Mouse (Mus musculus) urinary bladder, adult 18-20 months (tissue): ENCODE measurements around the gene Gm49325.
A peak's percentile ranks its signal among the peaks of the same experiment; 100 is the strongest.

Experiments used
- DNase-seq, 2 experiments: peaks; one replicate each; pipeline ENCODE4 v3.0.0; 2022; ENCODE audit warnings: low spot score in 2 of 2, mixed read lengths in 2 of 2

Gm49325 gene

DNA sequence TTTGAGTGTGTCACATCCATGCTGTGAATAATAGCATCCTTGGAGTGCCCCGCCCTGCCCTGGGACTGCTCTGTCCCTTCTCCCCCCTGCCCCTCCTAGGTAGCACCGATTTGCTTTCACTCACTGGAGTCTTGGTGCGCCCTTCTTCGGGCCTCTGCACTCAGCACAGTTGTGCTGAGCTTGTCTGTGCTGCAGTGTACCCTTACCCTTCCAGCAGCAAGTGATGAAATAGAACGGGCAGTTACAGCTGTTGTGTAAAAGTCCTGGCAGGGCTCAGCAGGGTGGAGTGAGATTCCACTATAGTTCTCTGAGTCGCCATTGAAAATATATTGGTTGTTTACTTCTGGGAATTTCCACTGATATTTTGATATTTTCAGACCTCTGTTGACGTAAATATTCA, 20.0 kb downstream of the Gm49325 start:
- DNase-seq, result peak in 1 of 2 experiments; percentile 16

GRCm38 (mm10) chr10:77626591-77626990, 20.6 kb downstream of the Gm49325 start:
- no peak for DNase-seq

- DNase-seq, result peak; percentile 72 to 73
These were observed 21.5 kb downstream of the Gm49325 start for GRCm38 (mm10) chr10:77627497-77627896.

GRCm38 (mm10) chr10:77629163-77629562, 23.2 kb downstream of the Gm49325 start:
- no peak for DNase-seq

DNA sequence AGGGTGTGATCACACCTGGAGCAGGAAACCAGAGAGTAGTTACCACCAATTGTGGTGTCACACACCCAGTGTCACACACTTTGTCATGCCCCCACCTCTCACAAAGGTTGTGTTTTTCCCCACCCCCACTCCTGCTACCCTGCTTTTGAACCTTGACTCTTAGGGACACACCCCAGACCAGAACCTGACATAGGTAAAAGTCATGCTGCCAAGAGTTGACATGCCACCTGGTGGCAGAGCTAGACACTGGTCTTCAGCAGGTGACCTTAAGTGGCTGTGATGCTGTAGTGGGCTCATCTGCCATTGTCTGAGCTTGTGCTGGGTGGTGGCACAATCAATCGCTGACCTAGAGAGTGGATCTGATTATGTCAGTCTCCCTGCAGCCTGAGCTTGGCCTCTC, 24.0 kb downstream of the Gm49325 start:
- DNase-seq, result no peak

- no peak for DNase-seq
These were observed 28.0 kb downstream of the Gm49325 start for GRCm38 (mm10) chr10:77634016-77634415.

DNA sequence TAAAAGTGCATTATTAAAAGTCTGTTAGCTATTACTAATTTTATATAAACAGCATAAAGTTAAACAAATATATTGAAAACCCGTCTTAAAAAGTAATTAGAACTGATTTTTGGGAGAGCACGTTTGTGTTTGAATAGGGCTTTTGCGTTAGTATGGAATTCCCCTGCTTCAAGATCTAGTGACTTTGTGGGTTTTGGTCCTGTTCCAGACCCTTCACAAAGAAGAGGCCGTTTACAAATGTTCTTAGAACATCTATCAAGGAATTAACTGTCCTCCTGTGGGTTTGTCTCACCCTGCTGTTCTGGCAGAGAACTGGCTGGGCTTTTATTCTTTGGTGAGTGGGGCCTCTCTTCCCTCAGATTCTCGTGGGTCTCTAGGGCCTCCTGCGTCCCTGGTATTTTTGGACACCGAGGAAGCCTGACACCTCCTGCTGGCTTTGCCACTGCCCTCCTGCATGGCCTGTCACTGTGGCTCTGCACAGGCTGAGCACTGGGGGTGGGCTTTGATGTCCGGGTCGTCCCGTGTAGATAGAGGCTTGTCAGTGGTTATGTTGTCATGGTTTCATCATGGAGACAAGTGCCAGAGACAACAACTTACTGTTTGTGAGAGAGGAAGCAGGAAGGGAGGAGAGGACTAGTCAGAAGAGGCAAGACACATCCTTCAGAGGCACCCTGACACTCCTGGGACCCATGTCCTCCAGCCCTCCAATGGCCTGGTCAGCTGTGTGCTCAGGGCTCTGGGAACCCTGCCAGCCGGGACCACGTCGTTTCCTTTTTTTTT, 28.6 kb downstream of the Gm49325 start:
- no peak for DNase-seq

- no peak for DNase-seq
These were observed 30.4 kb downstream of the Gm49325 start for GRCm38 (mm10) chr10:77636234-77636922.

- DNase-seq, result no peak
These were observed 33.0 kb downstream of the Gm49325 start for GRCm38 (mm10) chr10:77638956-77639355.

- no peak for DNase-seq
These were observed 37.2 kb downstream of the Gm49325 start for GRCm38 (mm10) chr10:77643160-77643559.

- DNase-seq, result no peak
These were observed 39.6 kb downstream of the Gm49325 start for GRCm38 (mm10) chr10:77645571-77645970.

DNA sequence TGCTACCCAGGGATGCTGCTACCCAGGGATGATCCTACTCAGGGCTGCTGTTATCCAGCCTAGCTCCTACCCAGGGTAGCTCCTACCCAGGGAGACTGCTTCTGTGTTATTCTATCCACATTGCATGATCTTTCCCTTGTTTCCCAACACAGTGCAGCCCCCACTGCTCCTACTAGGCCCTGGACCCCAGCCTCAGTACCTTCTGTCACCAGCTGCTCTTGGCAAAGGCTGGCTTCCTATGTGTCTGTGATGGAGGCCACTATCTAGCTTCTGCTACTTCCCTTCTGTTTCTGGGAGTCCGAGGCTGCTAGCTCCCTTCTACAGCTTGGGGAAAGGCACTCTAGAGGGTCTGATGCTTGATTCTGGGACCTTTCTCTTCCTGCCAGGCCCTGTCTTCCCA, 41.5 kb downstream of the Gm49325 start:
- no peak for DNase-seq

DNA sequence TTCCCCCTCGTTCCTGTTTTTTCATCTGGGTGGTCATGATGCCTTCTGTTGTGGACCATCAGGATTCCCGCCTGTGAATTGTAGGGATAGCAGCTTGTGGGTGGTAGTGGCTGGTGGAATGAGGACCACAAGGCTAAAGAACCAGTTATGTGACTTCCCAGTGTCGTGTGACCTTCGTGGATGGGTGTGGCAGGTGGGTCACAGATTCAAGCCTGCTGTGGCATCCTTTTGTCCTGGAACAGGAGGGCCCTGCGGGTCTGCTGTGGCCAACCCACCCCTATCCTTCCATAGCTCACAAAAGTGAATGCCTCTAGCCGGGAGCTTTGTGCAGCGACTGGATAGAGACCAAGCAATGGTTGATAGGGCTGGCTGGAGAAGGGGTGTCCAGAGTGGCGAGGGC, 41.9 kb downstream of the Gm49325 start:
- no peak for DNase-seq

GRCm38 (mm10) chr10:77652046-77652445, 46.0 kb downstream of the Gm49325 start:
- no peak for DNase-seq

DNA sequence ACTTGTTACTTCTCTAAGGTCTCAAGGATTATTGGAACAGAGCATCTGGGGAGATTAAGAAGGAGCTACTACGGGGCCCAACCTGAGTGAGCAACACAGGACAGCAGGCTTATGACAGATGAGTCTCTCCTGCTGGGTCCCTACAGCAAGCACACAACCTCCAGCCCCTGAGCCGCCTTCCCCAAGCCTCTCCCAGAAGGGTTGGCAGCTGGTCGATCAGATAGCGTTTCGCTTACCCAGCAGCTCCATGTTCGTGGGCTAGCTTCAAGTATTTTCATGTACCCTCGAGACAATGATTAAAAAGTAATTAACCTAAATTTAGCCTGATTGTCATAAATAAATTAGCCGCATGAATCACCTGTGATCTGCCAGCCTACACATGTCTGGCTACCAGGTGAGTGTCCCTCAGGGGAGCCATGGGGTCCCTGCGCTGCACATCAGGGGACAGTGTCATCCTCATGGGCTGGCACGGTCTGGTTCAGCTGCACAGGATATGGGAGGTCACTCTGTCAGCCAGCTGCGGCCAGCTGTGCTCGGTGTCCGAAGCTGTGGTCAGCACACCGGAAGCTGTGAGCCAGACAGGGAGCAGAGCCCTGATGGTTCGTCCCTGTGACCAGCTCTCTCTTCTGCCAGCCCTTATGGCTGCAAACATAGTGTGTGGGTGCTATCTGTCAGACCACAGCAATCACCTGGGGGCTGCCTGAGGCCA, 52.4 kb downstream of the Gm49325 start:
- DNase-seq, result no peak

DNA sequence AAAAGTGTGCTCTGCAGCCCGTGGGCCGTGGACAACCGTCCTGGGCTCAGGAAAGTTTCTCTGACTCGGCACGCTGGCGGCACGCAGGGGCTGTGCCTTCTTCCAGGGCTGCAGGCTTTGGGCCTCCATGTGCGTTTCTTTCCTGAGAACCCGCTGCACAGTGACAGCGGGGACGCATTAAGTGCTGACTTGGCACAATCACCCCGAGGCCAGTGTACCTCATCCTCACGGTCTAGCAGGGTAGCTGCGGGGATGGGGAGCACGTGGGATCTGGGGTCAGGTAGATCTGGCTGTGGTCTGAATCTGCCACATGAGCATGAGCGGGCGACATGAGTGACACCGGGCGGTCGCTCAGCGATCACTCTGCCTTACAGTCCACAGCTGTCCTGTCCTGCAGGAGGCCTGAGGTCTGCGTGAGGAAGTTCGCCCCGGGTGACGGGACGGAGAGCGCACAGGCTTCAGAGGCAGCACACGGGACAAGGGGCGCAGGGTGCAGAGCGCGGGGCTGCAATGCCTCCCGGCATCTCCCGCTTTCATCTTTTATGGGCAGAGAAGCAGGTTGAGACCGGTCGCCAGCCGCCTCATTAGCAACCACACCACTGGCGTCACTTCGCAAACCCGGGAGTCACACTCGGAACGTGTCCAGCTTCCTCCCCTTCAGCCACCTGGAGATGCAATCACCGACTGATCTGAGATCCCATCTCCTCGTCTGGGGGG, 58.1 kb downstream of the Gm49325 start:
- DNase-seq, result no peak

- DNase-seq, result no peak
These were observed 60.3 kb downstream of the Gm49325 start for GRCm38 (mm10) chr10:77666342-77666741.

- DNase-seq, result no peak
These were observed 61.4 kb downstream of the Gm49325 start for GRCm38 (mm10) chr10:77667402-77667801.

GRCm38 (mm10) chr10:77670710-77671109, 64.7 kb downstream of the Gm49325 start:
- no peak for DNase-seq

DNA sequence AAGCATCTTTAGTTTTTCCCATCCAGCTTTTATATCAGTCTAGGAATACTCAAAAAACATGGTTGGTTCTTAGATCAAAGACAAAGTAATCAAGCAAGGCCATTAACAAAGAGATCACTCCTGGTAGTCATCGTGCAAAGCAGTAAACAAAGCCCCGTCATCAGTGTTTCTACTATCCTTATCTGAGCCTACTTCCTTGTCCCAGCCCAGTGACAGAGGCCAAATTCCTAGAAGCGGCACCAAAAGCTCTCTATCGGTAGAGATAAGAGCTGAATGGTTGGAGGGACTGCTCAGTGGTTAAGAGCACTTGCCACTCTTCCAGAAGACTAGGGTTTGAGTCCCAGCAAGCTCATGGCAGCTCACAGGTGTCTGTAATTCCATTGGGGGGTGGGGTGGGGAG, 65.5 kb downstream of the Gm49325 start:
- no peak for DNase-seq

DNA sequence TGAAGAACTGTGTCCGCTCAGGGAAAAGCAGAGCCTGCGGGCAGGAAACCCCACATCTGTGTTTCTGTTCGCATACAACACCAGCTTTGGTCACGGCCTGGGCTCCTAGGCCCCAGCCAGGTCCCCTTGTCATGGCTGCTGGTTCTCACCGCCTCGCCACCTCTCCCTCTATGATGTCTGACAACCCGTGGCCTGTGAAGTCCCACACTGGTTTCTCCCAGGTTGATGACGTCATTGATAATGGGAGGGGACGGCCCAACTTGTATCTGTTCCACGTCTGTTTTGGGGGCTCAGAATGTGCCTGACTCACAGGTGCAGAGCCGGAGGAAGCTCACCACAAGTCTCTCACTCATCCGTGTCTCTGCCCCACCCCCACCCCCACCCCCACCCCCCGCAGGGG, 67.8 kb downstream of the Gm49325 start:
- DNase-seq, result no peak

DNA sequence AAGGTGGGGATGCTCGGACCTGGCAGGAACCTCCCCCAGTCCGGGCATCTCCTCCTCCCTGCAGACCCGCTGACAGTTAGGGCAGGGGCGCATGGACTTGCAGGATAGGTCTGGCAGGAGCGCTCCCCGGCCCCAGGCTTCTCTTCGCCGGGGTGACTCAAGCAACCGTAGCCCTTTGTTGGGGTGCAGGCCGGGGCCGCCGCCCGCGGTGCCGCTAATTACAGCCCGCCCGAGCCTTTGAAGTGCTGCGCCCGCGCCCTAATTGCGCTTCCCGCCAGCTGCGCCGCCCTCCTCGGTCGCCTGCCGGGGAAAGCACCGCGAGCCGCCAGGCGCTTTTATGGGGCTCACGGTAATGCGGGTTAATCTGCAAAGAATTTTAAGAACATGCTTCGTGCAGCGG, 71.6 kb downstream of the Gm49325 start:
- no peak for DNase-seq
